Mouse (Mus musculus) subcutaneous adipose tissue, adult 2 months (tissue): Measurements from ENCODE around the gene Olfr702. TPM values are rescaled to one million over a fixed set of nuclear protein-coding genes. Genes with fewer than 3 reads are reported as not detected.

Source experiments
- polyA plus RNA-seq: library from polyadenylated mRNA; depleted of rRNA; stranded (reverse); fragments of >200 nt; gene quantifications from 2 replicates; pipeline ENCODE4 v1.2.3, GENCODE M21; 2012; ENCODE audit warnings: low replicate concordance; rRNA removed

Gene Olfr702
- polyA plus RNA-seq = not detected in 2 replicates

GRCm38 (mm10) chr7:106833793-106834192 lies at the start of gene Olfr702:
TSS of gene Olfr702 (minus strand) at chr7:106833893.

GRCm38 (mm10) chr7:106876791-106877190 lies 43.1 kb upstream of the Olfr702 start, which contains the start of gene Olfr705:
TSS of gene Olfr705 (minus strand) at chr7:106876891.

DNA sequence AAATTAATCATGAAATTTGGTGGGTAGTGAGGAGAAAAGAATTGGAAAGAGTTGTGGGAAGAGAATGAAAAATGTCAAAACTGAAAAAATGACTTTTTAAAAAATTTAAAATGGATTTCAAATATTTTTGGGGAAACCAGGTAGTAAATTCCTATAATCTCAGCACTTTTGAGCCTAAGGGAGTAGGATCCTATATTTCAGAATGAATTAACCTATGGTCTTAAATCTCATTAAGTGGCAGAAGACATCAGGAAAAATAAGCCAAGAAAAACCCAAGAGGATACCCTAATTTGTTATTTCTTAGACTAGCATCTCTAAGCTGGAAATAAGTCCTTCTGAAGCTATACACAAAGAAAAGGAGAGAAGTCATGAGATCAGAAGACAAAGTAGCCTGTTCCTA lies 29.2 kb upstream of the Olfr702 start, which contains the start of gene Olfr704:
Gene Olfr704 (plus strand): TSS at position 301 of the 400 bp plus-strand sequence.

DNA sequence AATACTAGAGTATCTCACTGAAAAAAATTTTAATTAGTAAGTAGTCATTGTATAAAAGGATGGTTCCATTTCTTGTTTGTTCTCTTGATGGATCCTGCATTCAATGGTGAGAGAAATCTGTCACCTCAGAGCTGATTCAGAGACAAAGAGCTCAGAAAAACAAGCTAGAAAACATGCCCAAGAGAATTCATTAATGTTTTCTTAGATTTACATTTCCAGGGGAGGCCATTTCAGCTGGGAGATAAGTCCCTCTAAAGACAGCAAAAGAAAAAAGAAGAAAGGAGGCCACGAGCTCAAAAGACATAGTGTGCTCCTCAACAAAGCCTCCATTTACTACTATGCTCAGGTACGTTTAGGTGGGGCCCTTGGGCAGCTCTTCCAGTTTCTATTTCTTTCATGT lies 9.4 kb upstream of the Olfr702 start, which contains the start of gene Olfr703:
Gene Olfr703 (plus strand): TSS at position 301 of the 400 bp plus-strand sequence.

DNA sequence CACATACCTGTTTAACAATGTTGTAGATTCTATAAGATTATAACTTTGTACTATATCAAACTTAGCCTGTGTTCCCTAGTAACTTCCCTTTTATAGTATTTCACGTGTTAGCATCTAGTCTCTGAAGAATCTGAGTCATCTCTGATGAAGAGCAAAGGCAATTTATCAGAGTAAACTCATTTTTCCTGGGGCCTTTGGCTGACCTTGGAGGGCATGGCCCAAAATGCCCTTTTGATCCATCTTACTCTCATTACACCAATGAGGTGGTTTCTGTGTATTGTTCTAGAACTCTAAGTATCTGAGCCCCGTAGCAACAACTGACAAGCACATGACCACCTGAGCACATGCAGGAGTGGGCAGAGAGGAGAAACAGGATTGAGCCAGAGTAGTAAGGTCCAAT lies 19.9 kb downstream of the Olfr702 start, which contains the start of gene Olfr701:
Gene Olfr701 (plus strand): TSS at position 301 of the 400 bp plus-strand sequence.

GRCm38 (mm10) chr7:106808734-106809133 lies 25.0 kb downstream of the Olfr702 start, which contains the start of gene Olfr700:
TSS of gene Olfr700 (minus strand) at chr7:106808834.

GRCm38 (mm10) chr7:106793098-106793497 lies 40.6 kb downstream of the Olfr702 start, which contains the start of gene Olfr699:
TSS of gene Olfr699 (minus strand) at chr7:106793198.

Other genes with a start within 250 kb of the Olfr702 start
- not detected in 2 replicates for gene Olfr693, start 153.3 kb downstream of the Olfr702 start, polyA plus RNA-seq
- not detected in 2 replicates for gene Olfr694, start 142.1 kb downstream of the Olfr702 start, polyA plus RNA-seq
- not detected in 2 replicates for gene Olfr695, start 117.5 kb downstream of the Olfr702 start, polyA plus RNA-seq
- gene Olfr697, start 91.5 kb downstream of the Olfr702 start, polyA plus RNA-seq = not detected in 2 replicates
- not detected in 2 replicates for gene Olfr698, start 78.5 kb downstream of the Olfr702 start, polyA plus RNA-seq
- gene Olfr699, start 40.7 kb downstream of the Olfr702 start, polyA plus RNA-seq = not detected in 2 replicates
- gene Olfr700, start 25.1 kb downstream of the Olfr702 start, polyA plus RNA-seq = not detected in 2 replicates
- gene Olfr701, start 19.8 kb downstream of the Olfr702 start, polyA plus RNA-seq = not detected in 2 replicates
- gene Olfr703, start 9.5 kb upstream of the Olfr702 start, polyA plus RNA-seq = not detected in 2 replicates
- not detected in 2 replicates for gene Olfr704, start 29.3 kb upstream of the Olfr702 start, polyA plus RNA-seq
- not detected in 2 replicates for gene Olfr705, start 43.0 kb upstream of the Olfr702 start, polyA plus RNA-seq
- gene Olfr706, start 54.3 kb upstream of the Olfr702 start, polyA plus RNA-seq = not detected in 2 replicates
- not detected in 2 replicates for gene Olfr707, start 67.3 kb upstream of the Olfr702 start, polyA plus RNA-seq
- gene Olfr1532-ps1, start 74.1 kb upstream of the Olfr702 start, polyA plus RNA-seq = not detected in 2 replicates
- gene Olfr709-ps1, start 98.3 kb upstream of the Olfr702 start, polyA plus RNA-seq = not detected in 2 replicates
- not detected in 2 replicates for gene Olfr710, start 114.4 kb upstream of the Olfr702 start, polyA plus RNA-seq
- gene Olfr6, start 130.0 kb upstream of the Olfr702 start, polyA plus RNA-seq = not detected in 2 replicates
- gene Olfr711, start 141.6 kb upstream of the Olfr702 start, polyA plus RNA-seq = not detected in 2 replicates
- not detected in 2 replicates for gene Olfr2, start 172.2 kb upstream of the Olfr702 start, polyA plus RNA-seq
- gene Olfr713, start 197.3 kb upstream of the Olfr702 start, polyA plus RNA-seq = not detected in 2 replicates
- gene Olfr714, start 237.1 kb upstream of the Olfr702 start, polyA plus RNA-seq = not detected in 2 replicates